Mouse (Mus musculus) thymus, postnatal 36 days (tissue): ENCODE measurements around the gene Bnip2.
"Not testable (repeated sequence)": the region's sequence is repeated elsewhere in the genome, so short reads cannot be mapped to it uniquely, and the experiment has no call there.

Source experiments
- DNase-seq, 2 experiments: peaks; one replicate each; pipeline ENCODE4 v3.0.0; 2022; ENCODE audit warnings: mixed read lengths in 2 of 2

Bnip2 gene

GRCm38 (mm10) chr9:70011537-70012407, 22.5 kb downstream of the Bnip2 start:
- no peak for DNase-seq

GRCm38 (mm10) chr9:70012408-70012901, 23.2 kb downstream of the Bnip2 start, which contains the start of gene Gtf2a2:
TSS of gene Gtf2a2 (plus strand) at chr9:70012550.
- DNase-seq, result peak; percentile 95

GRCm38 (mm10) chr9:70015632-70016031, 26.4 kb downstream of the Bnip2 start:
- no peak for DNase-seq

- no peak for DNase-seq
These were observed 29.6 kb downstream of the Bnip2 start for GRCm38 (mm10) chr9:70018879-70019278.

- no peak for DNase-seq
These were observed 32.3 kb downstream of the Bnip2 start for GRCm38 (mm10) chr9:70021610-70022009.

- DNase-seq, result no peak
These were observed 32.8 kb downstream of the Bnip2 start for GRCm38 (mm10) chr9:70022083-70022482.

- DNase-seq, result not testable (repeated sequence)
These were observed 34.3 kb downstream of the Bnip2 start for GRCm38 (mm10) chr9:70023615-70024014.

GRCm38 (mm10) chr9:70024648-70025047, 35.4 kb downstream of the Bnip2 start:
- no peak for DNase-seq

- no peak for DNase-seq
These were observed 36.2 kb downstream of the Bnip2 start for GRCm38 (mm10) chr9:70025365-70026012.

- no peak for DNase-seq
These were observed 42.9 kb downstream of the Bnip2 start for GRCm38 (mm10) chr9:70032167-70032566.

GRCm38 (mm10) chr9:70033056-70033455, 43.8 kb downstream of the Bnip2 start:
- DNase-seq, result no peak

- DNase-seq, result no peak
These were observed 45.4 kb downstream of the Bnip2 start for GRCm38 (mm10) chr9:70034702-70035101.

GRCm38 (mm10) chr9:70036646-70037045, 47.4 kb downstream of the Bnip2 start:
- DNase-seq, result peak; percentile 9 to 42

GRCm38 (mm10) chr9:70037988-70038387, 48.7 kb downstream of the Bnip2 start, which contains the start of gene Gcnt3:
TSS of gene Gcnt3 (minus strand) at chr9:70038088.
- no peak for DNase-seq

- DNase-seq, result peak in 1 of 2 experiments; percentile 11
These were observed 50.5 kb downstream of the Bnip2 start for GRCm38 (mm10) chr9:70039597-70040385.

GRCm38 (mm10) chr9:70040570-70040969, 51.3 kb downstream of the Bnip2 start:
- peak in 1 of 2 experiments; percentile 14 for DNase-seq

- DNase-seq, result no peak
These were observed 52.9 kb downstream of the Bnip2 start for GRCm38 (mm10) chr9:70042137-70042536.

- no peak for DNase-seq
These were observed 53.7 kb downstream of the Bnip2 start for GRCm38 (mm10) chr9:70042935-70043334.

- no peak for DNase-seq
These were observed 55.6 kb downstream of the Bnip2 start for GRCm38 (mm10) chr9:70044865-70045264.

- DNase-seq, result no peak
These were observed 57.0 kb downstream of the Bnip2 start for GRCm38 (mm10) chr9:70046255-70046654.

GRCm38 (mm10) chr9:70047839-70048238, 58.6 kb downstream of the Bnip2 start:
- DNase-seq, result no peak

- DNase-seq, result no peak
These were observed 59.0 kb downstream of the Bnip2 start for GRCm38 (mm10) chr9:70048280-70048679.
